Comparison of ENCODE assay signal across 28 mouse cellular contexts in the genomic region with DNA sequence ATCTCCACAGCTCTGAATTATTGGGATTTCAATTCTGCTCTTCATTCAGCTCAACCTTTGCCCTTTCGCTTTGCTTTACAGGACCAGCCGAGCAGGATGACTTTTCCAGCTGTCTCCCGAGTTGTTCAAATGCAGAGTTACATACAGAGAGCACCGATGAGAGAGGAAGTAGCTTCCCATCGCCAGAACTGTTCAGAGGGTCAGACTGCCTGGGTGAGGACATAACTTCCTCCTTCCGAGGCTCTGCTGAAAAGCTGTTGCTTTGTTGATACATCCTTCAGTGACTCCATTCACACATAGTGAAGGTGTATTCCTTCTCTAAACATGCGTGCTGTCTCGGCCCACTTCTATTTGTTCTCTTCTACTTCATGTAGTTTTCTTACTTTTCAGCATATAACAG. TPM values are rescaled to one million over a fixed set of nuclear protein-coding genes. Genes with fewer than 3 reads are reported as not detected.
DNase-seq lines count a peak whose midpoint lies in the region; ATAC-seq and TF ChIP-seq lines count a peak whose summit lies in the region.
"Had no signal": no experiment of that assay in that cellular context is flagged by ENCODE, and none has a peak within 500 bp of the region (broad histone marks: within the 10 kb centered on the region; RNA-seq: fewer than 3 reads in every experiment).

No protein-coding gene starts in this region.

- H3K4me3 ChIP-seq in MEL (ENCODE audit: control insufficient read depth in 1 of 2, insufficient read depth in 1 of 2, low read depth in 2 of 2, low read length in 2 of 2) = peak overlapping the region; percentile 30 to 38
- H3K4me3 ChIP-seq in stomach, postnatal 0 days (ENCODE audit: low read depth, low read length) = no peak overlapping the region
- H3K4me3 ChIP-seq: embryonic facial prominence, embryonic 12.5 days; forebrain, embryonic 15.5 days; heart, embryonic 10.5 days; hindbrain, embryonic 12.5 days had no signal

- peak; percentile 68 for ATAC-seq in megakaryocyte, adult 5-6 weeks (ENCODE audit: poor library complexity, severe bottlenecking)
- ATAC-seq in stomach, postnatal 0 days (ENCODE audit: low FRiP score, low TSS enrichment) = no peak
- ATAC-seq: forebrain, embryonic 15.5 days; hindbrain, embryonic 16.5 days; inflammation-experienced regulatory T-cells, adult 6 months had no signal

- no peak for TF ChIP-seq POLR2A in MEL (IDR thresholded peaks at IDR 0.05; ENCODE audit: control insufficient read depth in 1 of 2, insufficient read depth in 1 of 2, low read depth in 1 of 2, low read length in 2 of 2, poor library complexity in 1 of 2)

- peak in 1 of 2 experiments; percentile 69; a peak in 3 of 4 replicates for TF ChIP-seq EP300 in MEL (IDR thresholded peaks at IDR 0.05; ENCODE audit: low read depth in 1 of 2, low read length in 2 of 2)
- TF ChIP-seq EP300 in stomach, postnatal 0 days (optimal IDR thresholded peaks at IDR 0.05) = no peak

- WGBS in stomach, postnatal 0 days = 47% methylated on average over 8 of the region's 8 CpGs

- H3K9me3 ChIP-seq in MEL (replicated peaks; ENCODE audit: insufficient read depth, low read length) = no peaks in the 10 kb centered on the region
- no peaks in the 10 kb centered on the region for H3K9me3 ChIP-seq in stomach, postnatal 0 days (ENCODE audit: control insufficient read depth, low read length)
- H3K9me3 ChIP-seq: embryonic facial prominence, embryonic 12.5 days; forebrain, embryonic 15.5 days; heart, embryonic 10.5 days; hindbrain, embryonic 12.5 days had no signal

- no peaks in the 10 kb centered on the region for H3K79me2 ChIP-seq in MEL (ENCODE audit: control insufficient read depth, insufficient read depth, low read length, poor library complexity)

- TF ChIP-seq CTCF in MEL (IDR thresholded peaks at IDR 0.05 in 2 of 3, conservative IDR thresholded peaks at IDR 0.05 in 1 of 3; ENCODE audit: control insufficient read depth in 1 of 3, insufficient read depth in 1 of 3, low read depth in 2 of 3, low read length in 3 of 3, poor library complexity in 1 of 3, severe bottlenecking in 1 of 3) = no peak
- no peak for TF ChIP-seq CTCF in stomach, postnatal 0 days (IDR thresholded peaks at IDR 0.05; ENCODE audit: low read depth)

- TF ChIP-seq RAD21 in MEL (IDR thresholded peaks at IDR 0.05; ENCODE audit: low read depth, low read length) = no peak

- H3K9ac ChIP-seq in MEL (ENCODE audit: control insufficient read depth, low read depth, low read length, poor library complexity, severe bottlenecking) = peak overlapping the region; percentile 49
- H3K9ac ChIP-seq in stomach, postnatal 0 days (ENCODE audit: low read length) = no peak overlapping the region
- H3K9ac ChIP-seq: embryonic facial prominence, embryonic 12.5 days; forebrain, embryonic 15.5 days; hindbrain, embryonic 12.5 days had no signal

- H3K27me3 ChIP-seq in MEL (ENCODE audit: control insufficient read depth in 1 of 2, insufficient read depth in 2 of 2, low read length in 2 of 2) = no peaks in the 10 kb centered on the region
- H3K27me3 ChIP-seq in splenic B cell, adult 2 months (ENCODE audit: control insufficient read depth, insufficient read depth, low read length, poor library complexity, severe bottlenecking) = no peaks in the 10 kb centered on the region
- no peaks in the 10 kb centered on the region for H3K27me3 ChIP-seq in stomach, postnatal 0 days (ENCODE audit: control insufficient read depth, insufficient read depth, low read length)
- H3K27me3 ChIP-seq: embryonic facial prominence, embryonic 12.5 days; forebrain, embryonic 15.5 days; hindbrain, embryonic 12.5 days had no signal

- no peak overlapping the region for H3K4me2 ChIP-seq in stomach, postnatal 0 days (replicated peaks; ENCODE audit: low read depth)
- H3K4me2 ChIP-seq: embryonic facial prominence, embryonic 12.5 days; forebrain, embryonic 15.5 days; hindbrain, embryonic 12.5 days had no signal

- DNase-seq in MEL (ENCODE audit: low read depth, low spot score) (peak; percentile 86), MEL-GATA-1-ER (ENCODE audit: extremely low read depth, low read depth) (peak; percentile 66)
- peak; percentile 2 for DNase-seq in splenic B cell, adult 2 months (ENCODE audit: low read depth, low spot score)
- DNase-seq in stomach, postnatal 0 days (ENCODE audit: low spot score) = no peak
- no peak for DNase-seq in frontal cortex, postnatal 36 days (ENCODE audit: low spot score in 2 of 2)
- DNase-seq: adrenal gland, postnatal 10 days; cerebellum, adult 11 months; cerebellum, adult 8-10 months; cerebellum, postnatal 25 days; gastrocnemius, postnatal 14 days; heart, postnatal 4 days had no signal

- H3K4me1 ChIP-seq in MEL (ENCODE audit: control insufficient read depth in 1 of 2, insufficient read depth in 2 of 2, low read length in 2 of 2) = peaks cover 5 to 20% of the 10 kb centered on the region in 2 experiments; a peak in 3 of 4 replicates
- H3K4me1 ChIP-seq in stomach, postnatal 0 days (replicated peaks; ENCODE audit: control insufficient read depth, insufficient read depth) = no peaks in the 10 kb centered on the region
- H3K4me1 ChIP-seq: embryonic facial prominence, embryonic 12.5 days; forebrain, embryonic 15.5 days; heart, embryonic 10.5 days; hindbrain, embryonic 12.5 days had no signal

- H3K36me3 ChIP-seq in MEL (ENCODE audit: control insufficient read depth in 1 of 2, insufficient read depth in 2 of 2, low read length in 2 of 2) = peaks cover 0 to 15% of the 10 kb centered on the region in 2 experiments; a peak in 2 of 4 replicates
- H3K36me3 ChIP-seq in splenic B cell, adult 2 months (ENCODE audit: control insufficient read depth, insufficient read depth, low read length, poor library complexity, severe bottlenecking) = no peaks in the 10 kb centered on the region
- H3K36me3 ChIP-seq in stomach, postnatal 0 days (ENCODE audit: control insufficient read depth, insufficient read depth, low read length) = no peaks in the 10 kb centered on the region
- H3K36me3 ChIP-seq: embryonic facial prominence, embryonic 12.5 days; forebrain, embryonic 15.5 days; heart, embryonic 10.5 days; hindbrain, embryonic 12.5 days had no signal

- peak overlapping the region; percentile 32; the same call in 1 of the 2 replicates for H3K27ac ChIP-seq in MEL (ENCODE audit: control insufficient read depth, low read depth, low read length)
- H3K27ac ChIP-seq in stomach, postnatal 0 days (replicated peaks) = no peak overlapping the region
- H3K27ac ChIP-seq: embryonic facial prominence, embryonic 12.5 days; forebrain, embryonic 15.5 days; heart, embryonic 10.5 days; hindbrain, embryonic 12.5 days had no signal

TF ChIP-seq in MEL, 35 proteins besides CTCF, POLR2A, EP300 and RAD21 (continues in another document):
- TF ChIP-seq HCFC1 (IDR thresholded peaks at IDR 0.05; ENCODE audit: low read depth, low read length) (no peak), NELFE (IDR thresholded peaks at IDR 0.05; ENCODE audit: low read depth, low read length) (no peak), E2F4 (IDR thresholded peaks at IDR 0.05; ENCODE audit: borderline replicate concordance, low read depth, low read length) (peak; percentile 44; the same call in 1 of the 2 replicates), UBTF (IDR thresholded peaks at IDR 0.05; ENCODE audit: borderline replicate concordance, insufficient read depth, low read depth, low read length) (no peak), POLR2AphosphoS2 (IDR thresholded peaks at IDR 0.05; ENCODE audit: low read length) (no peak), MAFK (IDR thresholded peaks at IDR 0.05; ENCODE audit: borderline replicate concordance, low read depth, low read length) (no peak), BHLHE40 (IDR thresholded peaks at IDR 0.05; ENCODE audit: borderline replicate concordance, low read depth, low read length) (no peak), ETS1 (IDR thresholded peaks at IDR 0.05; ENCODE audit: low read depth, low read length) (no peak), GABPA (IDR thresholded peaks at IDR 0.05; ENCODE audit: low read depth, low read length) (no peak), MEF2A (IDR thresholded peaks at IDR 0.05; ENCODE audit: extremely low read depth, insufficient replicate concordance, low read depth, low read length, poor library complexity, severe bottlenecking) (no peak), CHD2 (IDR thresholded peaks at IDR 0.05; ENCODE audit: low read length) (no peak), ZC3H11A (IDR thresholded peaks at IDR 0.05; ENCODE audit: low read depth, low read length) (0 out of 2 replicates have a peak, but pooled peaks have one; percentile 2), ZMIZ1 (IDR thresholded peaks at IDR 0.05; ENCODE audit: low read depth, low read length) (no peak), USF1 (IDR thresholded peaks at IDR 0.05; ENCODE audit: low read depth, low read length) (no peak), ZNF384 (IDR thresholded peaks at IDR 0.05; ENCODE audit: low read depth, low read length) (no peak), SMC3 (IDR thresholded peaks at IDR 0.05; ENCODE audit: low read depth, low read length) (0 out of 2 replicates have a peak, but pooled peaks have one; percentile 9), MYB (IDR thresholded peaks at IDR 0.05; ENCODE audit: low read depth, low read length) (no peak), USF2 (IDR thresholded peaks at IDR 0.05; ENCODE audit: borderline replicate concordance in 1 of 2, insufficient read depth in 1 of 2, low read depth in 1 of 2, low read length in 2 of 2) (no peak), TAL1 (IDR thresholded peaks at IDR 0.05; ENCODE audit: low read length) (no peak), MAX (IDR thresholded peaks at IDR 0.05; ENCODE audit: low read length) (no peak; the same call in 1 of the 2 replicates), SIN3A (IDR thresholded peaks at IDR 0.05; ENCODE audit: low read length) (peak; percentile 14; the same call in 1 of the 2 replicates), TBP (IDR thresholded peaks at IDR 0.05; ENCODE audit: low read depth, low read length) (peak; percentile 71), TCF12 (IDR thresholded peaks at IDR 0.05; ENCODE audit: low read depth, low read length) (no peak)

RNA-seq across cellular contexts. Expression of gene Meikin, which starts 19.9 kb away (rescaled TPM):
- not detected in 2 replicates for total RNA-seq in MEL (2012; rRNA removed)
- not detected for polyA plus RNA-seq in MEL (2012; ENCODE audit: insufficient read depth in 1 of 2, insufficient read length in 2 of 2, low read depth in 1 of 2, low replicate concordance in 2 of 2, missing spikeins in 1 of 2)
- total RNA-seq in megakaryocyte, adult 5-6 weeks (2015) = not detected in 2 replicates
- total RNA-seq in megakaryocyte, adult 5-6 weeks (2017) = not detected in 2 replicates
- 0.06 TPM in 1 of 2 replicates, not detected in the other for polyA plus RNA-seq in stomach, postnatal 0 days (2015; fragmentation: Nextera tagmentation; extraction: Ambion mirVana)
- total RNA-seq: adrenal gland, postnatal 10 days; adrenal gland, postnatal 4 days; ES-E14; gastrocnemius, adult 18-20 months; gastrocnemius, postnatal 14 days; heart, postnatal 10 days; heart, postnatal 4 days had no signal
- polyA plus RNA-seq: brain, embryonic 14.5 days; cortical plate, adult 2 months; embryonic facial prominence, embryonic 12.5 days; forebrain, embryonic 11.5 days; forebrain, embryonic 15.5 days; frontal cortex, adult 2 months; gonadal fat pad, adult 2 months; heart, embryonic 10.5 days; heart, embryonic 14.5 days; hindbrain, embryonic 12.5 days; hindbrain, embryonic 16.5 days; inflammation-experienced regulatory T-cells, adult 6 months had no signal

RNA-seq across cellular contexts. Expression of gene Fnip1, which starts 47.6 kb away (rescaled TPM):
- 13.6 and 16.4 TPM in 2 replicates for total RNA-seq in MEL (2012; rRNA removed)
- polyA plus RNA-seq in MEL (2012; ENCODE audit: insufficient read depth in 1 of 2, insufficient read length in 2 of 2, low read depth in 1 of 2, low replicate concordance in 2 of 2, missing spikeins in 1 of 2) = 10 to 100 TPM in 1 of 2 experiments, not detected in 1; 11.9 TPM
- 37.8 and 39.6 TPM in 2 replicates for total RNA-seq in megakaryocyte, adult 5-6 weeks (2015)
- total RNA-seq in megakaryocyte, adult 5-6 weeks (2017) = 39.2 and 45.6 TPM in 2 replicates
- 5.1 and 5.3 TPM in 2 replicates for polyA plus RNA-seq in stomach, postnatal 0 days (2015; fragmentation: Nextera tagmentation; extraction: Ambion mirVana)

Comparison
In these comparisons a context has a peak if more than half of its experiments do, and no peak if none do; other contexts are left out.
1. DNase-seq: peak in MEL (single experiment), MEL-GATA-1-ER (single experiment) and splenic B cell, adult 2 months (single experiment); none in stomach, postnatal 0 days (single experiment) and frontal cortex, postnatal 36 days (0 of 2).